Mouse (Mus musculus) mesoderm, embryonic 11.5 days (tissue): ENCODE measurements around the gene Ppm1h.

Source experiments
- DNase-seq: peaks from one replicate; pipeline ENCODE4 v3.0.0-alpha.2; 2012; ENCODE audit warnings: low read depth, low spot score

The Ppm1h gene

DNA sequence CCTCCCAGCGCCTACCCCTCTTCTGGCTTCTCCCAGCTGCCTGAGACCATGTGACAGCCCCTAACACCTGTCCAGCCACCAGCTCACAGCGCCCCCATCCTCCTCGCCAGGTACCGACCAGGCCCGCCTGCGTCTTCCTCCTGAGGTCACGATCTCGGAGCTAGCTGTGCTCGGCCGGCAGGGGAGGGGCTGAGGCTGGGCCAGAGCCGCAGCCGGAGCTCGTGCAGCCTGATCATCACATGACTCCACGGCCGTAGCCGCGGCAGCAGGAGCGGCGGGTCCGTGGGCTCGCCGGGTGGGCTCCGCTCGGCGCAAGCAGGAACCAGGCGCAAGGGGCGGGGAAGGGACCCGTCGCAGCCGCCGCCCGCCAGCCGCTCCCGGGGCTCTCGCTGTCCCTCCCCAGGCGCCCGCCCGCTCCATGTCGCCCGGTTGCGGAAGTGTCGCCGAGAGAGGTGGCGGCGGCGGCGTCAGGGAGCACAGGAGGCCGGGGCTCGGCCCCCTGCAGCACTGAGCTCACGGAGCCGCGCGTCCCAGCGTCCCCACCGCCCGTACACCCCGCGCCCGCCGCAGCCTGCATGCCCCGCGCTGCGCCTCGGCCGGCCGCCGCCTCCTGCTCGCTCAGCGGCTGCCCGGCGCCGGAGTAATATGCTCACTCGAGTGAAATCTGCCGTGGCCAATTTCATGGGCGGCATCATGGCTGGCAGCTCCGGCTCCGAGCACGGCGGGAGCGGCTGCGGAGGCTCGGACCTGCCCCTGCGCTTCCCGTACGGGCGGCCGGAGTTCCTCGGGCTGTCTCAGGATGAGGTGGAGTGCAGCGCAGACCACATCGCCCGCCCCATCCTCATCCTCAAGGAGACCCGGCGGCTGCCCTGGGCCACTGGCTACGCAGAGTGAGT is at the start of gene Ppm1h:
TSS of gene Ppm1h (plus strand) at position 222 of the 896 bp plus-strand sequence.
- DNase-seq, result peak; percentile 72

DNA sequence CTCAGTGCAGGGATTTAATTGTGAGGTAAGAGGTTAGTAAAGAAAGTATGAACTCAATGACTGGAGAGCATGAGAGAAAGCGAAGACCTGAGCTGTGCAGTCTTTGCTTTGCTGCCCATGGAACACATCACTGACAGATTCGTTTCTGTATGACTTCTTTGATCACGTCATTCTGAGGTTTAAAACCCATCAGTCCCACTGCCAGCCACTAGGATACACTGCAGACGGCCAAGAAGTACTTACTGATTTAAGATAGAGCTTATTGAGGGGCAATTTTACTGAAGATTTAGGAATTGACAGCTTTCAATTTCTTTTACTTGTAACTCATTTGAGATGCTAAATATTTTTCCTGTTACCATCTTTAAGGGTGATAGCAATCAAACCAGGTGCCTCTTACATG is 49.6 kb upstream of the Ppm1h start:
- no peak for DNase-seq

DNA sequence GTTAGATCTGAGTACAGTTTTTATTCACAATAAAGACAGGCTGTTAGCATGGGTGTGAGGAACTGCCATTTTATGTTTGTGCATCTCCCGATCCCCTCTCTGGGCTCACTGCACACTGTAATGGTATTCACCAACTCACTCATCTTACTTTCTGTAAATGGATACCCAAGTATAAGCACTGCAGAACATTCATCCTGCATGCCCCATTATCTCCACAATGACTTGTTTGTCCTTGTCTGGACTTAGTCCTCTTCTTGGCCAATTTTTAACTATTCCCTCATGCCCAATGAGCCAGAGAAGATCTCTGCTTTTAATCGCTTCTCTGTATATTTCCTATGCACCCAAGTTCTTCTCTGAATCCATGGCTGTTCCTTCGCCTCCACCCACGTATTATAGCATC is 38.7 kb upstream of the Ppm1h start:
- DNase-seq, result no peak

DNA sequence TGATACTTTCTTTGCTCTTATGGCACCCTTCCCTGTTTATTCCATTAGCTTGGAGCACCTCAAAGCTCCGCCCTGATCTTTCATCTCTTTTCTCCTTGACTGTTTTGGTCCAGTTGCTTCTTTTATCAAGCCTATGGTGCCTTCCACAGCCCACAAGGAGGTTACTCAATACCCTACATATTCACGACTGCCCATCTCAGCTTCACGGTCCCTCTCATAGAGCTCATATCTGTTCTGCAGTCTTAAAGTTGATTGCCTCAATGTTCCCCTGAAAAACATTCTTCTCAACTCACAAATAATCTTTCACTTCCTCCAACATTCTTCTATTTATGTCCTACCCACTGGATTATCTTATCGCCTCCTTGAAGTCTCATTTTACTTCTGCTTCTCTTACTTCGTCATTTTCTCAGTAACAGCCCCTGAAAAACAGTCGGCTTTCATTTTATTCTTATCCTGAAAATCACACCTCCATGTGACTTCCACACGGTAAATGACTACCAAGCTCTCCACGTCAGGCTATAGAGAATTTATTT is 37.2 kb upstream of the Ppm1h start:
- no peak for DNase-seq

DNA sequence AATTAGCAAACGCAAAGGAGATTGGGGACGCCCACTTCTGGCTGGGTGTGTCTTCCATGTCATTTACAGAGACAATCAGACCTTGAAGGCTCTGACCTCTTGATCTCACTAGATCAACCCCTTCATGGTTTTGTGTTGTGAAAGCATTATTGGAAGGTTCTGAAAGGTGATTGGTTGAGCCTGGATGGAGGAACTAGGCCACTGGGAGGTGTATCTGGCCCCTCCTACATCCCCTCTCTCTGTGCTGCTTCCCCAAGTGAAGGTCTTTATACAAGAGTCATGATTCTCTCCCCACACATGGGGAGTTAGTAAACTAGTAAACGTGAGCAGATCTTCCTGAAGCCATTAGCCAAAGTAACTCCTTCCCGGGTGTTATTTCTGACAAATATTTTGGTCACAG is 36.4 kb upstream of the Ppm1h start:
- DNase-seq, result no peak

DNA sequence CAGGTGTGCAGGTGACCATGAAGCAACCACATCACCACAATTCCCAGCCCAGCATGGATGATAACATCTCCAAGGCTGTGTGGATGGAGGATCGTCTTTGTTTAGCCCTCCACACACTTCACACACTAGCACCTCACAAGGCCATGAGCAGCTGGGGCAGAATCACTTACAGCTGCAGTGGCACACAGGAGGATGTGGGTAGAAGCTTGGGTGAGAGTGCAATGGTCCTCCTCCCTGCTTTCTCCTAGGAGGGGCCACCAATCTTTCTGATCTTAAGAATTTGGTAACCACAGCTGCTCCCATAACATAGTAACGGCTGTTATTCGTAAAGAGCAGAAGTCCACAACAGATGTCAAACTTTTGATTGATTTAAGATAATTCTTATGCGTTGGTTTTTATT is 26.6 kb upstream of the Ppm1h start:
- DNase-seq, result no peak

DNA sequence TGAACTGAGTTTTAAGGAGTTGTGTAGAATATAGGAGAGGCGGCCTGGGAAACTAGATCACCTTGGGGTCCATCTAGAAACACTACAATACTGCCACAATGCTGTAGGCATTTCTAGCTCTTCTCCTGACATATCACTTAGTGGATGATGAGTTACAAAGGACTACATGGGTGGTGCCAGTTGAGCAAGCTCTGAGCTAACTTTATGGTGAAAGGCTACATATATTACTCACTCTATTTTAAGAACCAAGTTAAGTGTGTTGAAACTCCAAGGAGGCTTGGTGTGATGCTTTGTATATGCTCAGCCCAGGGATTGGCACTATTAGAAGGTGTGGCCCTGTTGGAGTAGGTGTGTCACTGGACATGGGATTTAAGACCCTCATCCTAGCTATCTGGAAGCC is 26.0 kb upstream of the Ppm1h start:
- DNase-seq, result no peak

DNA sequence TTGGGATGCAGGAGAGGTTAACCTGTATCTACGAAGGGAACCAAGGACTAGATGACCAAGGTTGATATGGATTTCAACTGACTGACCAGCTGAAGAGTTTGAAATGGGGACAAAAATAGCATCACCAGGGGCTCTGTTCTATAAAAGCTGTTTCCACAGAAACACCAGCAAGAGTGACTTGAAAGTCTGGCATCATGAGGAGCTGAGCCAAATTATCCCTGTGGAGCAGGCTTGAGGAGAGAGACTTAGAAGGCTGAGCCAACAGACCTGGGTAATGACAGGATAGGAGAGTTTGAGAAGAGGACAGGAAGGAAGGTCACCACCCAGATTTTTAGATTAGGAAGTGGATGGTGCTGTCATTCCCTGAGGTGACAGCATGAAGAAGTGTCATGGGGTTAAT is 12.9 kb upstream of the Ppm1h start:
- no peak for DNase-seq

DNA sequence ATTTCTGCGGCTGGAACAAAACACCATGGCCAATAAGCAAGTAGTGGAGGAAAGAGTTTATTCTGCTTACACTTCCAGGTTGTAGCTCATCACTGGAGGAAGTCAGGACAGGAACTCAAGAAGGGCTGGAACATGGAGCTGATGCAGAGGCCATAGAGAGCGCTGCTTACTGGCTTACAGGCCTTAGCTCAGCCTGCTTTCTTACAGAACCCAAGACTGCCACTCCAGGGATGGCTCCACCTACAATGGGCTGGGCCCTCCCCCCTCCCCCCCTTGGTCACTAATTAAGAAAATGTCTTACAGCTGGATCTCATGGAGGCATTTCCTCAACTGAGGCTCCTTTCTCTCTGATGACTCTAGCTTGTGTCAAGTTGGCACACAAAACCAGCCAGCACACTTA is 7.3 kb upstream of the Ppm1h start:
- DNase-seq, result no peak

DNA sequence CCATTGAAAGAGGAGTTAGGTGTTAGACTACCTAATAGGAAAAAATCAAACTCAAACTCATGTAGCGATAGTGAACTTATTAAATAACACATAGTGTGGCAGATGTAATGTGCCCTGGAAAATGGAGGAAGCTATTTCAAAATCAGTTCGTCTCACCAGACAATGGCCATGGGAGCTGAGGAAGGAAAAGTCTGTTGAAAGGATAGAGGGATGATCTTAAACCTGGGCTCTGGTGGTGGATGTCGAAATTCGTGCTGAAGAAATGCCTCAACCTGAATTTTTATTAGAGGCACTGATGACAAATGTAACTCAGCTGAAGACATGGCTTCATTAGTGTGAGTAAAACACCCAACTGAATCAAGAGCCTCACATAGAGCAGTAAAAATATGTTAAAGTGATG is 6.5 kb upstream of the Ppm1h start:
- no peak for DNase-seq

DNA sequence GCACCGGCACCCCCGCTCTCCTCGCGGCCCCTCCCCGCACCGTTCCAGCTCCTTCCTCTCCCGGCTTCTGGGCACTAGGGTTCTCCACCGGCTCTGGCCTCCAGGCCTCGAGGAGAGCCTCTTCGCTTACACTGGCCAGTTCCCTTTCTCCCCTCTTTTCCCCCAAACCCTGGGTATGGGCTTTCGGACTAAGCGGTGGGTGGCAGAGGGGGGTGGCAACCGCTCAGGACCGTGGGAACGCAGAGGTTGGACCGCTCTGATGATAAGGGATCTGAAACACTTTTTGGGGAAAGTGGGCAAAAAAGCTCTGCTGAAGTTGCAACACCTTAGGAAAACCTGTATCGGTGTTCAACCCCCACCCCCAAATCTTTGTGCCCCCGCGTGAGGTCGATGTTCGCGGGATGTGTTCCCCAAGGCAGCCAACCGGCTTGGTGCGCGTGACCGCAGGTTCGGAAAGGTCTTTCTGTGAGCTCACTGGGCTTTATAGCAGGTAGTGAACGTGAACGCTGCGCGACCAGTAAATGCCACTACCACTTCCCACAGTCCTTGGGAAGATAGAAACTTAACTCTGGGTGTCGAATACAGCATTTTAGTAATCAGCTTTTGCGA is 979 bp downstream of the Ppm1h start:
- DNase-seq, result no peak

DNA sequence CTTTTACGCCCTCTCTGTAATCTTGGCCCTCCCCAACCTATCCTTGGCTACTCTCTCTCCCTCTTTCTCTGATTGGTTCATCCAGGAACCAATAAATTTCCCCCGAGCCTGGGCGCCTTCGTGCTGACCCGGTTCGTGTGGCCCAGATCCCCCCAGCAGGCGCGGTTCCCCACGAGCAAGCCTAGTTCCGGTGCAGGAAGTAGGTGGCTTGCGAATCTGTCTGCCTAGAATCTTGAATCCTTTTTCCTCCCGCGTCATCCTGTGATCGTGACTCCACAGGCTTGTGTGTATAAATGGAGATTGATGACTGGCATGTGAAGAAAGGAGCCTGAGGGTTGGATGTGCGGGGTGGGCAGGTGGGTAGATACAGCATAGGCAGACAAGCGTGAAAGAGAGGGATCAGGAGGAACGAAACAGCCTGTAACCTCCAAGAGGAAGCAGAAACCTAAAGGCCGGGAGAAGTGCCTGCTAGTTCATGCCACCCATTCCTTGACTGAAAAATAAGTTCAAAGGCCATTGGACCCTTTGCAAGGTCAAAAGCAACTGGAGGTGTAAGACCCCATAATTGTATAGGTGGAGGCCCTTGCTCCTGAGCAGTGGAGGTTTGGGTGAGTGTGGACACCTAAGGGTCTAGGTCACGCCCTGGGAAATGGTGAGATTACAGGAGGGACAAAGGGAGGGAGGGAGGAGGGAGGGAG is 2.0 kb downstream of the Ppm1h start:
- DNase-seq, result peak; percentile 36

DNA sequence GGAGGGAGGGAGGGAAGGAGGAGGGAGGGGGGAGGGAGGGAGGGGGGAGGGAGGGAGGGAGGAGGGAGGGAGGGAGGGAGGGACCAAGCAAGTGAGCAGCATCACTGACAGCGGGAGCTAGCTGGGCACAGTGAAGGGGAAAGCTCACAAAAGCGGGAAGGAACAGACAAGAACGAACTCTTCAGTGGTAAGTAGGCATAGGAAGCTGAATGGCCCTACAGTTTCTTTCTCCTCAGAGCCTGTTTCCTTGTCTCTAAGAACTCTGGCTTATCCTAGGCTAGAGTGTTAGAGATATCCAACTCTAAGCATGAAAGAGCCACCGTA is 2.5 kb downstream of the Ppm1h start:
- DNase-seq, result no peak

DNA sequence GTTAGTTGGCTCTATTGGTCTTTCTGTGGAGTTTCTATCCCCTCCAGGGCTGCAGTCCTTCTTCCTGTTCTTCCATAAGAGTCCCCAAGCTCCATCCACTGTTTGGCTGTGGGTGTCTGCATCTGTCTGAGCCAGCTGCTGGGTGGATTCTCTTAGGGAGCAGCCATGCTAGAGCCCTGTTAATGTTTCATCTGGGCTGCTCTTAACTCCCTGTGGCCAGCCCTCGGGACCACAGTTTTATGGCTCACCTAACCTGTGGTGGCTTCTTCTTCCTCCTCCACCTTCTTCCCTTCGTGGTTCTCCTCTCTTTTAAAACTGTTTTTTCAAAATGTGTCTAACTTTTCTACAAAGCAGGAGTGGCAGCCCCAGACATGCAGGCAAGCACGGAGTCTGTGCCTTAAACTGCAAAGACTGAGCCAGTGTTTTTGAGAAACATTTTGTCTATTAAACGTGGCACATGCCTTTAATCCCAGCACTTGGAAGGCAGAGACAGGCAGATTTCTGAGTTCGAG is 5.3 kb downstream of the Ppm1h start:
- DNase-seq, result no peak

DNA sequence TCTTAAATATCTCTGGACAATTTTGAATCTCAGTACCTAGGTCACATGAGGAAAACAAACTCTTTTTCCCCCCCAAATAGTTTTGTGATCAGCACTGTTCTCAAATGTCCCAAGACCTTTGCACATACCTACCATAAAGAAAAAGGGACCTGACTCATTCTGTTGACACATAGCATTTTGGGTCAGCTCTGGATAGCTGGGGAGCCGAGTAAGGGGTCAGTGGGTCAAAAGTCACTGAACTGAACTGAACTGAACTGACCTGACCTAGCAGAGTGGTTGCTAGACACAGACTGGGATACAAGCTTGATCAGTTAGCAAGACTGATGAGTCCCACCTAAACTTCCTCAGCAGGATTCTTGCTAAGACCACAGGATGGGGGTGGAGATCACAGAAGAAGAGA is 6.7 kb downstream of the Ppm1h start:
- DNase-seq, result no peak

DNA sequence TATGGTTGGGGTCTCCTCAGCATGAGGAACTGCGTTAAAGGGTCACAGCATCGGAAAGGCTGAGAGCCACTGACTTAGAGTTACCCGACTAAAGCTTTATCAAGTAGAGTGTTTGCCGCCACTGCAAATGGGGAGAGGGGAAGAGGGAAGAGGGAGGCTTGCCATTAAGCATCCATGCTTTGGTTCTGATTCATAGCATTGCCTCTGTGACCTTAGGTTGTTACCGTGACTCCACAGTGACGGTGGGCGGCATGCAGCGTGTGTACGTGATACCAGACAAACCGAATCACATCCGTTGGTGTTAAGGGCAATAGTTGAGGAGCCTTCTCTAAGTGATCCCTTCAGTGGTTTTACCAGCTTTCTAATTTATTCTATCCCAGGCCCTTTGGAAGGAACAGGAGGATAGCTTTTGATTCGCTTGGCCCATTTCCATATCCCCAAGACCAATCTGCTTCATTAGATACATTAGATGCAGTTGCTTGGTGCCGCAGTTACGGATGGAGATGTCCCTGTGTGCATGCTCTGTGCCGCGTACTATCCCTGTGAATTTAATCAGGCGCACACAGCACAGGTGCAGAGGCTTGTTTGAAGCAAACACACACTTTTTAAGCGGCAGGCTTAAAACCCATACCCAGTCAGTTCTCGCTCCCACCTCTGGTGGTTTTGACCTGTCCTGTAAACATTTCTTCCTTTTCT is 7.4 kb downstream of the Ppm1h start:
- no peak for DNase-seq

DNA sequence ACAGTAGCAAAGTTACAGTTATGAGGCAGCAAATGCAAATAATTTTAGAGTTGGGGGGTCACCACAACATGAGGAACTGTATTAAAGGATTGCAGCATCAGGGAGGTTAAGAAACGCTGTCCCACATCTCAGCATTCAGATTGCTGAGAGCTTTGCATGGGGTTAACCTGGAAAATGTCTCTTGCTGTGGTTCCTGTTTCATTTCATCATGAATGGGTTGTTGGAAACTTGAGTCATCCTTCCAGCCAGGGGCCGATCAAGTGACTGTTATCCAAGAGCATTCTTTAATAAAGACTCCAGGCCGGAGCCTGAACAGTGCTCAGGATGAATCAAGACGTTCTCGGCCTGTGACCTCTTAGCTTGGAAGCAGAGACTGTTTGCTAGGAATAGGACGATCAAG is 12.1 kb downstream of the Ppm1h start:
- DNase-seq, result no peak

DNA sequence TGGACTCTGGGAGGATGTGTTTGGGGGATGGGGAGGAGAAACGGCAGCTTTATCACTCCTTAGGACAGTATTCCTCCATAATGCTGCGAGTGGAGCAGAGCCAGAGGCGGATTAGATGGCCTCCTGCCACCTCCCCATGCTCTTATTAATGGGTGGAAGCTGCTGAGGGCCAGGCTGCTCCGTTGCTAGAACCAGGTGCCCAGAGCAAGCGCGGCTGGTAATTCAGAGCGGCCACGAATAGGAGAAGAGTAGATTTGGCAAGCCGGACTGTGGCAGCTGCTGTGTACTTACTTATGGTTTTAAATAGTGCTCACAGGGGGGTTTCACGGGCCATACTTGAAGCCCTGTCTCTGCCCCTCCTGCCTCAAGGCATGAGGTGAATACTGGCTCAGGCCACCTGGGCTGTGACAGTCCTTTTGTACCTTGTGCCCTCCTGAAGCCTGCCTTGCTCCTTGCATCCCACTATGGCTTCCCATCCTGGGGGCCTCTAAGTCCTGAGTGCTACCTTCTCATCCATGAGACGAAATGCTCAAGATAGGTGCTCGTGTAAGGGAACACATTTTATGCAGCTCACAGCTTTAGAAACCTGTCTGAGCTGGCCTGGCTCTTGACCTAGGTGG is 14.7 kb downstream of the Ppm1h start:
- DNase-seq, result no peak

DNA sequence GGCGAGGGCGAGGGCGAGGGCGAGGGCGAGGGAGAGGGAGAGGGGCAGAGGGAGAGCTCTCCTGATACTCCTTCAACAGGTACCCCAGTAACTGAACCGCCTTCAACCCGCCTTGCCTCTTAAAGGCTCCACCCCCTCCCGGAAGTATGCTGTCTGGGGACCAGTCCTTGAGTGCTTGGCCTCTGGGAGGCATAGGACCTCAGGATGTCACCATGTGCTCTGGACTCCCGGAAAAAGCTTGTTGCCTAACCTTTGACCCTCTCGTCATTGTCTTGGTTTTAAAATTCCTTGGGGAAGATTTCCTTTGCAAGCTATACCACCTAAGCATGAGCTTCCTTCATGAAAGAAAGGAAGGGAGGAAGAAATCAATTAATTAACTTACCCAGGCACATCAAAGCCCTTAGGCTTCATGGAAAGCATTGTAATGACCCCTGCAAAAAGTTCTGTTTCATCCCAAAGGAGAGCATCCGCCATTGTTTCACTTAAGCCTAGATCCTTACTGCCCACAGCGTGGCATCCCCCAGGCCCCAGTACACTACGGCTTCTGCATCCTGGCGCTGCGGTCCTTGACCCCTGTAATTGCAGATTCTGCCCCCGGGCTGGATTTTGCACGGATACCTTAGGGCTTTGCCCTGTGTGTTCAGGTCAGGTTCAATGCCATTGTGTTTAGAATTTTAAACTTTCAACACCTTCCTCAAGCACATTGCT is 15.5 kb downstream of the Ppm1h start:
- no peak for DNase-seq

DNA sequence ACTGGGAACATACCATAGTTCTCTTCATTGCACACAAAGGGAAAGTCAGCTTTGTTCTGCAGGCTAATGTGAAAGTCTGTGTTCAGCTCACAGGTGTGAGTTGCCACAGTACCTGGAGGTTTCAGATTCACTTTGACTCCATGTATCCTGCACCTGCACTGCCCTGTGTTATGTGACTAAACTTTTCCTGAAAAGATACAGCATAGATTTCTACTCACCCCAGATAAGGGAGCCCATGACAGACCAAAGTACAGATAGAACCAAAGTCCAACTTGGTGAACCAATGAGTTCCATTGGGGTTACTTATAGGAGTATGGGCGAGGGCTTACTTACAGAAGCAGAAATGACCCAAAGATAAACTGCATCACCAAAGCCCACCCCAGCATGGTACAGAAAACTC is 17.8 kb downstream of the Ppm1h start:
- no peak for DNase-seq

DNA sequence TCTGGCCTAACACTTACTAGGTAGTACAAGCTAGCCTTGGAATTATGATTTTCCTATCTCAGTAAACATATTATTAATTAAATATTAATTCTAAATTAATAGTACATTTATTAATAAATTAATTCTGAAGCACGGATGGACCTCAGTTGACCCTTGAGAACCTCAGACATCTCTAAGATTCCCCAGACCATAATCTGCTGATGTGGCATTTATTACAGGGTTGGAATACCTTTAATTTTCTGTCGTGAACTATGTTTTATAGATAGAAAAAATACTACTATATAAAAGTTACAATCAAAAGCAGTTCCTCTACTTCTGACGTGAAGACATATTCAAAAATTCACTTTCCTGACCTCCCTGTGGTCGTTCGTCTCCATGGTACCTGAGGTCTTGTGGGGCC is 19.8 kb downstream of the Ppm1h start:
- no peak for DNase-seq
